Mouse (Mus musculus) intestine, postnatal 0 days (tissue): ENCODE results near the gene Coa3. TPM values are rescaled to one million over a fixed set of nuclear protein-coding genes. Genes with fewer than 3 reads are reported as not detected.

Source experiments
- ATAC-seq: fragments of 200-750 bp; cut with Nextera tagmentation; 2 replicates; pipeline ENCODE4 v1.8.0; 2017; ENCODE audit warnings: mild to moderate bottlenecking, moderate TSS enrichment, moderate library complexity
- H3K27ac ChIP-seq: fragments of 300-500 bp; sonication (generic); 2 replicates; pipeline ENCODE4 v1.5.1; 2014; ENCODE audit warnings: mild to moderate bottlenecking, low read depth, low read length, moderate library complexity
- H3K27me3 ChIP-seq: fragments of 300-500 bp; sonication (generic); replicated peaks from 2 replicates; pipeline ENCODE4 v1.6.1; 2014; ENCODE audit warnings: low read length, mixed read lengths; ENCODE audit not compliant: control insufficient read depth, insufficient read depth
- H3K36me3 ChIP-seq: fragments of 300-500 bp; sonication (generic); 2 replicates; pipeline ENCODE4 v1.6.1; 2014; ENCODE audit warnings: mild to moderate bottlenecking, moderate library complexity; ENCODE audit not compliant: control insufficient read depth, insufficient read depth
- H3K4me1 ChIP-seq: fragments of 300-500 bp; sonication (generic); replicated peaks from 2 replicates; pipeline ENCODE4 v1.6.1; 2014; ENCODE audit warnings: antibody characterized with exemption, low read length, mixed read lengths; ENCODE audit not compliant: control insufficient read depth, insufficient read depth
- H3K4me2 ChIP-seq: fragments of 300-500 bp; sonication (generic); replicated peaks from 2 replicates; pipeline ENCODE4 v1.6.1; 2014; ENCODE audit warnings: low read depth, mild to moderate bottlenecking, moderate library complexity
- H3K4me3 ChIP-seq: fragments of 300-500 bp; sonication (generic); 2 replicates; pipeline ENCODE4 v1.5.1; 2014; ENCODE audit warnings: low read depth, low read length
- H3K9ac ChIP-seq: fragments of 300-500 bp; sonication (generic); 2 replicates; pipeline ENCODE4 v1.6.1; 2014; ENCODE audit warnings: mild to moderate bottlenecking, low read depth, low read length
- H3K9me3 ChIP-seq: fragments of 300-500 bp; sonication (generic); 2 replicates; pipeline ENCODE4 v1.6.1; 2016; ENCODE audit warnings: mixed run types; ENCODE audit not compliant: control insufficient read depth
- CTCF ChIP-seq: sonication (generic); IDR thresholded peaks from 2 replicates; pipeline ENCODE4 v1.5.1; 2016; ENCODE audit warnings: low read depth, mild to moderate bottlenecking, control low read depth, antibody characterized with exemption, moderate library complexity
- WGBS: fragments of 180-500 bp; shearing (Covaris S2); extraction: QIAGEN DNeasy Blood & Tissue Kit; methylation state at CpG from one replicate; pipeline ENCODE4 v1.1.7; 2014; 5-methylcytosine and 5-hydroxymethylcytosine counted together
- polyA plus RNA-seq: library from polyadenylated mRNA; unstranded; fragments of >200 nt; fragmentation: Nextera tagmentation; extraction: Ambion mirVana; gene quantifications from 2 replicates; pipeline ENCODE4 v1.2.1, GENCODE M21; 2015

The Coa3 gene
- polyA plus RNA-seq, 1 experiment from 2014 or later = 276 TPM

GRCm38 (mm10) chr11:101316501-101316917 lies 37.6 kb upstream of the Coa3 start:
- peak overlapping the region; percentile 89 for H3K9ac ChIP-seq
- WGBS = 1% methylated on average over 17 of the region's 17 CpGs
- no peaks in the 10 kb centered on the region for H3K9me3 ChIP-seq
- peaks cover 29% of the 10 kb centered on the region for H3K36me3 ChIP-seq
- H3K27ac ChIP-seq = no peak overlapping the region
- H3K4me1 ChIP-seq = no peaks in the 10 kb centered on the region
- peak; percentile 44; the same call in 1 of the 2 replicates for ATAC-seq
- no peak for TF ChIP-seq CTCF
- peak overlapping the region; percentile 74 for H3K4me2 ChIP-seq
- H3K27me3 ChIP-seq = no peaks in the 10 kb centered on the region
- H3K4me3 ChIP-seq = peak overlapping the region; percentile 64

GRCm38 (mm10) chr11:101315665-101316500 lies 37.0 kb upstream of the Coa3 start, which contains the start of gene Psme3:
Psme3 (plus strand) TSS chr11:101316213.
- peak; percentile 91 for ATAC-seq
- 0 out of 2 replicates have a peak within 1 kb of the TSS, but pooled peaks have one; percentile 17 for H3K27ac ChIP-seq
- H3K9ac ChIP-seq = peak within 1 kb of the TSS; percentile 89
- peak; percentile 33 for TF ChIP-seq CTCF
- H3K9me3 ChIP-seq = no peaks in the 10 kb centered on the region
- peaks cover 23% of the 10 kb centered on the region for H3K36me3 ChIP-seq
- H3K27me3 ChIP-seq = no peaks in the 10 kb centered on the region
- H3K4me1 ChIP-seq = no peaks in the 10 kb centered on the region
- peak within 1 kb of the TSS; percentile 74 for H3K4me2 ChIP-seq
- under 1% methylated on average over 50 of the region's 62 CpGs for WGBS
- peak within 1 kb of the TSS; percentile 64 for H3K4me3 ChIP-seq

- Histone ChIP-seq H3K36me3 (peaks cover 17% of the 10 kb centered on the region), H3K9ac (peak overlapping the region; percentile 89; the same call in 1 of the 2 replicates), H3K4me3 (peak overlapping the region; percentile 64), H3K4me2 (peak overlapping the region; percentile 74), H3K4me1 (no peaks in the 10 kb centered on the region), H3K27ac (0 out of 2 replicates have a peak overlapping the region, but pooled peaks have one; percentile 17), H3K9me3 (no peaks in the 10 kb centered on the region), H3K27me3 (no peaks in the 10 kb centered on the region)
- no peak for ATAC-seq
- no peak for TF ChIP-seq CTCF
- 85% methylated on average over 8 of the region's 8 CpGs for WGBS
Observed at GRCm38 (mm10) chr11:101315082-101315650, 36.3 kb upstream of the Coa3 start.

- H3K9me3 ChIP-seq = no peaks in the 10 kb centered on the region
- no peaks in the 10 kb centered on the region for H3K4me1 ChIP-seq
- TF ChIP-seq CTCF = peak; percentile 36
- no peak overlapping the region for H3K9ac ChIP-seq
- H3K36me3 ChIP-seq = peaks cover 11% of the 10 kb centered on the region
- 92% methylated on average over 1 of the region's 1 CpGs for WGBS
- no peaks in the 10 kb centered on the region for H3K27me3 ChIP-seq
- no peak overlapping the region for H3K4me2 ChIP-seq
- no peak for ATAC-seq
- H3K4me3 ChIP-seq = no peak overlapping the region
- no peak overlapping the region for H3K27ac ChIP-seq
Observed at GRCm38 (mm10) chr11:101314567-101314966, 35.7 kb upstream of the Coa3 start.

GRCm38 (mm10) chr11:101312150-101312549 lies 33.2 kb upstream of the Coa3 start:
- ATAC-seq = no peak
- Histone ChIP-seq H3K4me3 (no peak overlapping the region), H3K4me1 (no peaks in the 10 kb centered on the region), H3K36me3 (no peaks in the 10 kb centered on the region), H3K9me3 (no peaks in the 10 kb centered on the region), H3K9ac (no peak overlapping the region), H3K27me3 (no peaks in the 10 kb centered on the region), H3K27ac (no peak overlapping the region), H3K4me2 (no peak overlapping the region)
- no peak for TF ChIP-seq CTCF
- WGBS = 24% methylated on average over 3 of the region's 3 CpGs

- Histone ChIP-seq H3K4me1 (no peaks in the 10 kb centered on the region), H3K9me3 (no peaks in the 10 kb centered on the region), H3K9ac (no peak overlapping the region), H3K27ac (no peak overlapping the region), H3K4me3 (no peak overlapping the region), H3K27me3 (no peaks in the 10 kb centered on the region), H3K36me3 (no peaks in the 10 kb centered on the region), H3K4me2 (no peak overlapping the region)
- 85% methylated on average over 3 of the region's 3 CpGs for WGBS
- ATAC-seq = no peak
- TF ChIP-seq CTCF = no peak
Observed at GRCm38 (mm10) chr11:101311083-101311482, 32.2 kb upstream of the Coa3 start.
